Mouse (Mus musculus): ENCODE results near the gene Rnls. TPM values are rescaled to one million over a fixed set of nuclear protein-coding genes. Genes with fewer than 3 reads are reported as not detected.

The Rnls gene
- polyA plus RNA-seq, 2 experiments, result 0.22 to 1.2 TPM

DNA sequence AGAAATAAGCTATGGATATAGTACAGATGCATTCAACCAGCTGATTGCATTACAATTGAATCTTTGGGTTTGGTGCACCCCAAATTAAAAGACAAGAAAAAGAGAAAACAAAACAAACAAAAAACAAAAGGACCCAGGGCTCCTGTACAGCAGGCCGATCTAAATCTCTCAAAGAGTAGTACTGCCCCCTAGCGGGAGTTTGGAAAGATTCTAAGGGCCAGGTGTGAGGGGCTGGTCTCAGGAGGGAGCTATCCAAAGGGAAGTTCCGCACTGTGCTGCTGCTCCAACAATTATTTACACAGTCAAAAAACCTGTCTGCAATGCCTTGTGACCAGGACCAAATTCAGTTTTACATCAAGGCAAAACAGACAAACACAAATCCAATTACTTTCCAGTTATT is 165.1 kb downstream of the Rnls start:
- DNase-seq (ENCODE audit: low read depth in 3 of 3, low spot score in 3 of 3) (peak; percentile 35 to 49 (median 41)), ATAC-seq (ENCODE audit: insufficient read depth) (no peak)
- Histone ChIP-seq H3K4me2 (ENCODE audit: low read depth) (no peak overlapping the region), H3K9ac (replicated peaks) (no peak overlapping the region), H3K27ac (no peak overlapping the region), H3K27me3 (ENCODE audit: control insufficient read depth, insufficient read depth, low read length) (no peaks in the 10 kb centered on the region), H3K4me1 (replicated peaks; ENCODE audit: control insufficient read depth in 2 of 2, insufficient read depth in 2 of 2, low read length in 1 of 2) (peaks cover 0 to 4% of the 10 kb centered on the region in 2 experiments; a peak in 1 of 4 replicates), H3K36me3 (replicated peaks; ENCODE audit: control insufficient read depth, insufficient read depth, low read depth) (no peaks in the 10 kb centered on the region), H3K9me3 (ENCODE audit: control insufficient read depth, low read length) (no peaks in the 10 kb centered on the region), H3K4me3 (ENCODE audit: insufficient read depth in 1 of 2, low read depth in 2 of 2, low read length in 2 of 2) (no peak overlapping the region)
- peak; percentile 70 for TF ChIP-seq CTCF (IDR thresholded peaks at IDR 0.05; ENCODE audit: low read depth)
- no peak for TF ChIP-seq EP300 (IDR thresholded peaks at IDR 0.05; ENCODE audit: low read depth)
- 5% methylated on average over 3 of the region's 3 CpGs for WGBS (ENCODE audit: insufficient replicate concordance)

DNA sequence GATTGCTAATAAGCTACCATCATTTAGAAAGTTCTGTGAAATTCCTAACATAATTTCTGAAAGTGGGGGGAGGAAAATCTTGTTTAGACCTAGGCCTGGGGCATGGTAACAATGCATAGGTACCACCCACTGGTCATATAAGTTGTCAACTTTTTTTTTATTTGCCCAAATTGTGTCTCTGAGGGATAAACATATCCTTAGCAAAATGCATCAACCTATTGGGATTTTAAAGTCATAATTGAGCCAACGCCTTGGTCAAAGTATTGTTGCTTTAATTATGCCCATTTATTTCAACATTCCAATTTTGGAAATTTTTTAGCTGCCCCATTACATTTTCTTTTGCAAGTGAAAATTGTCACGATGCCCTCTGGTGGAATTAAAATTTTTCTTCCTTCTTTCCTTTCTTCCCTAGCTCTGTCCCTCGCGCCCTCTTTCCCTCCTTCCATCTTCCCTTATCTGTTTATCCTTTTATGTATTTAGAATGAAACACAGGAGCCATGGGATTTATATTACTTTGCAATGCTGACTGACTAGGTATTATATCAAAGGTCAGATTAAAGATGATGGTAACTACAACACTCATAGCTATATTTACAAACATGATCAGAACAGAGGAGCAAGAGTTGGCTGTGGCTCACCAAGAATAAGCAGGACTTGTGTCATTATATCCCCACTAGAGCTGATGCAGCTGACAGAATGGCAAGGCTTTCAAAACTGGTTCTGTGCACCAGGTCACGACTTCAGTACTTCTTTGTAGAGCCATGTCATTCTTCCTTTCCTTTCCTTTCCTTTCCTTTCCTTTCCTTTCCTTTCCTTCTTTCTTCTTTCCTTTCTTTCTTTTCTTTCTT is 166.0 kb downstream of the Rnls start:
- DNase-seq (ENCODE audit: low read depth in 3 of 3, low spot score in 3 of 3) (no peak), ATAC-seq (ENCODE audit: insufficient read depth) (no peak)
- peaks cover 0 to 4% of the 10 kb centered on the region in 2 experiments; a peak in 1 of 4 replicates for H3K4me1 ChIP-seq (replicated peaks; ENCODE audit: control insufficient read depth in 2 of 2, insufficient read depth in 2 of 2, low read length in 1 of 2)
- WGBS (ENCODE audit: insufficient replicate concordance), result 56% methylated on average over 5 of the region's 5 CpGs
- no peaks in the 10 kb centered on the region for H3K27me3 ChIP-seq (ENCODE audit: control insufficient read depth, insufficient read depth, low read length)
- H3K9me3 ChIP-seq (ENCODE audit: control insufficient read depth, low read length), result no peaks in the 10 kb centered on the region
- H3K4me3 ChIP-seq (ENCODE audit: insufficient read depth in 1 of 2, low read depth in 2 of 2, low read length in 2 of 2), result no peak overlapping the region
- TF ChIP-seq CTCF (IDR thresholded peaks at IDR 0.05; ENCODE audit: low read depth), result no peak
- no peak for TF ChIP-seq EP300 (IDR thresholded peaks at IDR 0.05; ENCODE audit: low read depth)
- H3K27ac ChIP-seq, result no peak overlapping the region
- H3K36me3 ChIP-seq (replicated peaks; ENCODE audit: control insufficient read depth, insufficient read depth, low read depth), result no peaks in the 10 kb centered on the region
- H3K4me2 ChIP-seq (ENCODE audit: low read depth), result no peak overlapping the region
- H3K9ac ChIP-seq (replicated peaks), result no peak overlapping the region

DNA sequence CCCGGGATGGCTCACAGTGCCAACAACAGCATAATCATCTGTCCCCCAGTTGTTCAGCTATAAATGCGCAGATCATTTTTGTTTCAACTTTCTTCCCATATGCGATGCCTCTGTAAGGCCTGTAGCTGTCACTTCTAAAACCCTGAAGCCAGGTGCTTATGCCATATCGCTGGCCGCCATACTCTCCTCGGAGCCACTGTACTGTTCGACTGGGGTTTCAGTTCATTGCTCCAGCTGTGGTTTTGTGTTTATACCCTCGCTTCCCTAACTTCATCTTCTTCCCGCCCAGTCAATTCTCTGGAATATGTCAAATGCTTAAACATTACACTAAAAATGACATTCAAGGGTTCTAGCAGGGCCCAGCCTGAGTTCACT is 167.1 kb downstream of the Rnls start:
- no peak for DNase-seq (ENCODE audit: low read depth in 3 of 3, low spot score in 3 of 3)
- Histone ChIP-seq H3K4me2 (ENCODE audit: low read depth) (no peak overlapping the region), H3K27ac (no peak overlapping the region), H3K27me3 (ENCODE audit: control insufficient read depth, insufficient read depth, low read length) (no peaks in the 10 kb centered on the region), H3K4me3 (ENCODE audit: insufficient read depth in 1 of 2, low read depth in 2 of 2, low read length in 2 of 2) (no peak overlapping the region), H3K36me3 (replicated peaks; ENCODE audit: control insufficient read depth, insufficient read depth, low read depth) (no peaks in the 10 kb centered on the region), H3K4me1 (replicated peaks; ENCODE audit: control insufficient read depth in 2 of 2, insufficient read depth in 2 of 2, low read length in 1 of 2) (peaks cover 0 to 4% of the 10 kb centered on the region in 2 experiments; a peak in 1 of 4 replicates), H3K9me3 (ENCODE audit: control insufficient read depth, low read length) (no peaks in the 10 kb centered on the region), H3K9ac (replicated peaks) (no peak overlapping the region)
- no peak for ATAC-seq (ENCODE audit: insufficient read depth)
- TF ChIP-seq EP300 (IDR thresholded peaks at IDR 0.05; ENCODE audit: low read depth), result no peak
- no peak for TF ChIP-seq CTCF (IDR thresholded peaks at IDR 0.05; ENCODE audit: low read depth)
- 73% methylated on average over 9 of the region's 9 CpGs for WGBS (ENCODE audit: insufficient replicate concordance)

DNA sequence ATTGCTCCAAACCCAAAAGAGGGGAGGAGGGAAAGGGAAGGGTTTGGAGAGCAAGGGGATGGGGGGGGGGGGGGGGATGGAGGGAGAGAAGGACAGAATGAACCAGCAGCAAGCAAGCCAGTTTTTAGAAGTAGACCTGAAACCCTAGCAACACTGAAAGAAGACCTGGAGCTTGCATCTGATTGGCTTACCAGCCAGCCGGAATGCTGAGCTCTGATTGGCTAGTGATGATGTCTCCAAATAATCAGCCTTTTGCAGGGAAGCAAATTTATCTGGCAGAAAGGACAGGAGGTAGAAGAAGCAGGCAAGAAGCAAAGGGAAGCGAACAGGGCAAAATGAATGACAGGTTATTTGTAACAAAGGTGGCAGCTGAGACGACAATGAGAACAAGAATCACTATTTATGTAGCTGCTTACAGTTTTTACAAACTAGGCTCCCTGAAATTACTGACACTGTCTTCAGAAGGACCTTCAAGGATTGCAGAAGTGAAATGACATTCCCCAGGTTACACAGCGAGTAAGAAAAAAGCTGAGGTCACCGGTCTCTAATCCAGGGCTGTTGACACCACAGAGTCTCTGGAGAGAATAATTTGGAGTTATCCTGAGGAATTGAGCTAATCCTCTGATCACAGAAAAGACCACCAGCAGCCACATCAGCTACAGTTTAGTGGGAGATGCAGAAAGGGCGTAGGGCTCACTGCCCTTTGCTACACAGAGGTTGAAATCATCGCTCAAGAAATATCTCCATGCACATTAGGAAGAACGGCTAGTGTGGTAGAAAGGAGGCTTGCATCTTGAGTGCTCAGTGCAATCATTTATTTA is 167.7 kb downstream of the Rnls start:
- peak in 1 of 3 experiments; percentile 17 for DNase-seq (ENCODE audit: low read depth in 3 of 3, low spot score in 3 of 3)
- Histone ChIP-seq H3K9me3 (ENCODE audit: control insufficient read depth, low read length) (no peaks in the 10 kb centered on the region), H3K27me3 (ENCODE audit: control insufficient read depth, insufficient read depth, low read length) (no peaks in the 10 kb centered on the region), H3K4me1 (replicated peaks; ENCODE audit: control insufficient read depth in 2 of 2, insufficient read depth in 2 of 2, low read length in 1 of 2) (peaks cover 0 to 4% of the 10 kb centered on the region in 2 experiments; a peak in 1 of 4 replicates), H3K4me2 (ENCODE audit: low read depth) (no peak overlapping the region), H3K27ac (no peak overlapping the region), H3K4me3 (ENCODE audit: insufficient read depth in 1 of 2, low read depth in 2 of 2, low read length in 2 of 2) (no peak overlapping the region), H3K9ac (replicated peaks) (no peak overlapping the region), H3K36me3 (replicated peaks; ENCODE audit: control insufficient read depth, insufficient read depth, low read depth) (no peaks in the 10 kb centered on the region)
- TF ChIP-seq EP300 (IDR thresholded peaks at IDR 0.05; ENCODE audit: low read depth) (no peak), CTCF (IDR thresholded peaks at IDR 0.05; ENCODE audit: low read depth) (no peak)
- 41% methylated on average over 8 of the region's 8 CpGs for WGBS (ENCODE audit: insufficient replicate concordance)
- no peak for ATAC-seq (ENCODE audit: insufficient read depth)

GRCm38 (mm10) chr19:33223766-33224165 is 168.3 kb downstream of the Rnls start:
- Histone ChIP-seq H3K27ac (no peak overlapping the region), H3K4me1 (replicated peaks; ENCODE audit: control insufficient read depth in 2 of 2, insufficient read depth in 2 of 2, low read length in 1 of 2) (peaks cover 0 to 4% of the 10 kb centered on the region in 2 experiments; a peak in 1 of 4 replicates), H3K9ac (replicated peaks) (no peak overlapping the region), H3K4me3 (ENCODE audit: insufficient read depth in 1 of 2, low read depth in 2 of 2, low read length in 2 of 2) (no peak overlapping the region), H3K36me3 (replicated peaks; ENCODE audit: control insufficient read depth, insufficient read depth, low read depth) (no peaks in the 10 kb centered on the region), H3K9me3 (ENCODE audit: control insufficient read depth, low read length) (no peaks in the 10 kb centered on the region), H3K27me3 (ENCODE audit: control insufficient read depth, insufficient read depth, low read length) (no peaks in the 10 kb centered on the region), H3K4me2 (ENCODE audit: low read depth) (no peak overlapping the region)
- 42% methylated on average over 5 of the region's 5 CpGs for WGBS (ENCODE audit: insufficient replicate concordance)
- no peak for ATAC-seq (ENCODE audit: insufficient read depth)
- TF ChIP-seq CTCF (IDR thresholded peaks at IDR 0.05; ENCODE audit: low read depth) (no peak), EP300 (IDR thresholded peaks at IDR 0.05; ENCODE audit: low read depth) (no peak)
- no peak for DNase-seq (ENCODE audit: low read depth in 3 of 3, low spot score in 3 of 3)
